Mouse (Mus musculus) cerebellum, postnatal 36 days (tissue): ENCODE results near the gene Tfrc.

Experiments
- DNase-seq, 2 experiments: peaks; one replicate each; pipeline ENCODE4 v3.0.0; 2021 to 2022; ENCODE audit warnings: mixed read lengths in 2 of 2

Gene Tfrc

GRCm38 (mm10) chr16:32670354-32671124 lies 61.8 kb downstream of the Tfrc start:
- no peak for DNase-seq

DNA sequence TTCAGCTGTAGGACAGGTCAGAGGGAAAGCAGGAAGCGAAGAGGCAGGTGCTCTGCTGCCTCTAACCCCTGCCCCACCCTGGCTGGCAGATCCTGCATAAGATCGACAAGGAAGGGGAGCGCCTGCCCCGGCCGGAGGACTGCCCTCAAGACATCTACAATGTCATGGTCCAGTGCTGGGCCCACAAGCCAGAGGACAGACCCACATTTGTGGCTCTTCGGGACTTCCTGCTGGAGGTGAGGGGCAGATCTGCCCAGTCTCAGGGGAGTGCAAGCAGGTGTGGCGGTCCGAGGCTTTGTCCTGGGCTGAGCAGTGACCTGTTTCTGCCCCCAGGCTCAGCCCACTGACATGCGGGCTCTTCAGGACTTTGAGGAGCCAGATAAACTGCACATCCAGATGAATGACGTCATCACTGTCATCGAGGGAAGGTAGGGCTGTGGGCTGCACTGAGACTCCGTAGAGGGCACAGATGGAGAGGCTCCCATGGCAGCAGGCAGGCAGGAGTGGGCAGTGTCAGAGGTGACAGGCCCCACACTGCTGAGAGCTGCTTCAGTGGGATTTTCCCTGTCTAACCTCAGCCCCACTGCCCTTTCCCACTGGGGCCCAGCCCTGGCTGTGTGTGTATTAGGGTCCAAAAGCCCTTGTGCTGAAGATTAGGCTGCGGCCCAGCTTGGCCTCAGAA lies 62.6 kb downstream of the Tfrc start:
- DNase-seq: no peak

- no peak for DNase-seq
These were observed 63.5 kb downstream of the Tfrc start for GRCm38 (mm10) chr16:32672250-32672649.

DNA sequence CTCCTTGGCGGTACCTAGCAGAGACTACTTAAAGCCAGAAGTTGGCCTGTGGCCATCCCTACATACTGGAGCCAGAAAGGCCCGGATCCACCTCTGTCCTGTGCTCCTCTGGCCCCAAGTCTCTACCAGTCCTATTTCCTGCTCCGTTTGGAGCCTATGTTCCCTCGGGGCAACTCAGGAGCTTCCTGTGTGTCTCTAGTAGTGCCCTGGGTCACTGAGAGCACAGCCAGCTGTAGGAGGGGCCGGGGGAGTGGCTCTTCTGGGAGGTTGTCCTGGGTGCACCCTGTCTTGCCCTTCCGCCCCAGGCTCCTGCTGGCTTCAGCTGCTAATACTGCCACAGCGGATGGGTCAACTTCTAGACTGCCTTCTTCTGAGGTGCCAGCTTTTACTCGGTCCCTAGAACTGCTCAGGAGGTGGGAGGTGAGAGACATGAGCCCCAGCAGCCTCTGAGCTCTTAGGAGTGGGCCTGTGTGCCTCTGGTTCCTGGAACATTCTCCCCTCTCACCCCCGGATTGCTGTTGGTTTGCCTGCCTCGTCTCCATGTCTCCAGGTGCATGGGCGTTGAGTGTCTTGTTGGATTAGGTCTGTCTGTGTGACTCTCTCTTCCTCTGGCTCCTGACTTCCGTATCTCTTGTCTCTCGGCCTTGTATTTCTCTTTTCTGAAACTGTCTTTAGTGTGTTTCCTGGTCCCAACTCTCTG lies 64.3 kb downstream of the Tfrc start:
- DNase-seq: no peak

DNA sequence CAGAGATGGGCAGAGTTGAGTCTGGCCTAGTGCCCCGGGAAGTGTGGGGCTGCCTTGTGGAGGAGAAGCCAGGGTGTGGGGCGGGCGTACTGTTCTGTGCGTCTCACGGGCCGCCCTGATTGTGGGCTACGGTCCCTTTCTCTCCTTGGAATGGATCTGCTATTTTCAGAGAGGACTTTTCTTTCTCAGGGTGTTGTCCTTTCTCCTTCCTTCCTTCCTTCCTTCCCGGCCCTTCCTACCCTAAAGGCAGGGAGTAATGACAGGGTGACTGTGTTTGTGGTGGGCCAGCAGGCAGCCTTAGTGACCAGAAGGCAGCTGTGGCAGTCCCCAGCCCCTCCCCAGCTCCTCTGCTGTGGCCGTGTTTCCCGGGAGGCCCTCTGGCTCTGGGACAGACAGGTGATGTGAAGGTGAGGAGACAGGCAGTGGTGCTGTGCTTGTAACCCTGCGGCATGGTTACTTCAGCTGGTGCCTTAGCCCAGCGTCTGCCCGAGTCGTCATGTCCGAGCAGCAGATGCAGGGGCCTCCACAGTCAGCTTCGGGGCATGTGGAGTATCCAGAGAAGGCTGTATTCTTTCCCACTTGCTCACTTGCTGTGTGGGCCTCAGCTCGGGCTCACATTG lies 65.5 kb downstream of the Tfrc start:
- no peak for DNase-seq

- DNase-seq: no peak
These were observed 68.5 kb downstream of the Tfrc start for GRCm38 (mm10) chr16:32677040-32677700.

DNA sequence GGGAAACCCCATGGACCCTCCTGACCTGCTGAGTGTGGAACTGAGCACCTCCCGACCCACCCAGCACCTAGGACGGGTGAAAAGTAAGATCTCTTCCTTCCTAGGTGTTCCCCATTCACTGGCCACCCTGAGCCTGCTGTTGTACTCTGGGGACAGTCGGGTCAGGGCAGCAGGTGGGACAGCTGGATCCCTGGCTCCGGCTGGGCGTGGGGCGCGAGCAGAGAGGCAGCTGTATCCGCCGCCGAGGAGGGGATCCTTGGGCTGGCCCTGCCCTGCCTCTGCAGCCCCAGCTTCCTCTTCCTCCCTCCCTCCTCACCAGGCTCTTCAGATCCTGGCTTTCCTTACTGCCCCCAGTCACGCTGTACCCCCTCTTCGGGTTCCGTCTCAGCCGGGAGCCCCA lies 69.2 kb downstream of the Tfrc start:
- no peak for DNase-seq

DNA sequence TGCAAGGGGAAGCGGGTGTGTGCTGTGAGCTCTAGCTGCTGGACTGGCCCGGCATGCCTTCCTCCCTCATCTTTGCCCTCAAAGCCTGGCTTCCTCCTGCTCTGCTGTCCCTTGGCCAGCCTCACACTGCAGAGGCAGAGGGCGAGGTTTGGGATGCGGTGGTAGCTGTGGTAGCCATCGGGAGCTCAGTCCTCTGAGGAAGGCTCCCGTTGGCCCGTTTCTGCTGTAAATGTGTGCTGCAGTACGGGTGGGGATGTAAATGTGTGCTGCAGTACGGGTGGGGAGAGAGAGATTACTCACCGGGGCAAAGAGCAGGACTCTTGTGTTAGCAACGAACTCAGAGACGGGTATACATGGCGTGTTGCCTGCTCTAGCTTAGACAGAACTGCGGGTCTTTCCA lies 70.1 kb downstream of the Tfrc start:
- DNase-seq: no peak

- DNase-seq: no peak
These were observed 71.3 kb downstream of the Tfrc start for GRCm38 (mm10) chr16:32679976-32680375.

GRCm38 (mm10) chr16:32680806-32681205 lies 72.1 kb downstream of the Tfrc start:
- no peak for DNase-seq

GRCm38 (mm10) chr16:32682194-32682593 lies 73.5 kb downstream of the Tfrc start:
- DNase-seq: peak; percentile 69 to 84
